Mouse (Mus musculus): ENCODE measurements around the gene Tcf7l2.

DNA sequence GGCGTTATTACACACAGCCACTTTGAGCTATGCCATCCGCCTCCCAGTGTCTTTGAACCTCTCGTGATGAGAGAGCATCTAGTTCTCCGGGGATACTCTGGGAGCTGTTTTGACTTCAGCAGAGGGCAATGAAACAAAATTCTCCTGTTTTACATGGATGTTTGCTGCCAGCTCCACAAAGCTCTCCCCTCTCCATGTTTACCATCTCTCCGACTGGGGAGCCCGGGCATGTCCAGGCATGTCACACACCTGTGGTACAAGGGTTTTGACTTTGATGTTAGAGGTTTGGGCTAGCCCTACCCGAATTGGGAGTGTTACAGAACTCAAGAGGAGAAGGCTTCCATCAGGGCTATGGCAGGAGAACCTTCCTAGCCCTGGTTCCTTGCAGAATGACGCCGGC, 234.5 kb downstream of the Tcf7l2 start:
- TF ChIP-seq CTCF (IDR thresholded peaks at IDR 0.05; ENCODE audit: control insufficient read depth, insufficient read depth, insufficient replicate concordance, low read depth, low read length), result no peak
- no peak for TF ChIP-seq POLR2A (IDR thresholded peaks at IDR 0.05; ENCODE audit: control insufficient read depth, low read depth, low read length)

Data from testis, adult 2 months (tissue).